Mouse (Mus musculus): ENCODE data around the gene Arg1. TPM values are rescaled to one million over a fixed set of nuclear protein-coding genes. Genes with fewer than 3 reads are reported as not detected.

The Arg1 gene
- under 1 TPM in 1 of 2 experiments, not detected in 1; 0.19 TPM for total RNA-seq (2021)
- long read RNA-seq, experiment 1, result 0 reads
- long read RNA-seq, experiment 2, result 0 reads

DNA sequence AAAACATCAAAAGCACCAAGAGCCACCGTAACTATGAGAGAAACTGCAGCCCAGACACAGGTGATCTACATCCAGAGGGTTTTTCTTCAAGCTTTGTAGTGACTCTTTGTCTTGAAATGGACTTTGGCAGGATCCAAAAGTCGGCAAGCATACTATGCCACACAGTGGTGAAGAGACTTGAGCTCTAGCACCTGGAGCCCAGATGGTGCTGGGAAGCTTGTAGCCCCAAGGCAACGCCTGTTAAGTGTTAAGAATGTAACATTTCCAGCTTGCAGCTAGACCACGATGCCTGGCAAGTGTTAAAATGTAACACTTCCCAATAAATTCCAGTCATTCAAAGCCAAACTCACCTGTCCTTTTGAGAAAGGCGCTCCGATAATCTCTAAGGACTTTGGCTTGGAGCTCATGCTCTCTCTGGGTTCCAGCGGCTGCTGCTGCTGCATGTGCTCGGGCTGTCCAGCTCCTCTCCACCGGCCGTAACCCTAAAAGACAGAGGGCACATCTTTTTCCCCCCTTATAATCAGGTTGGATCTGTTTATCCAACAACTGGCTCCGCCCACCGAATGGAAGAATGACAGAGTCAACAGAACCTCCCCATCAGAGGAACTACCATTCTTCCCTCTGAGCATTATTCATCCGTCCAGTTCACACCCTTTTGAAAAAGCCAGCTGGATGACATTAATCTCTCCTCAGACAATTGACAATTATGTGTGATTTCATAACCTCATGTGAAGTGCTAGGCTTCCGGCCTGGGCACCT is at the start of gene Arg1:
Arg1 (minus strand) TSS at position 523 of the 759 bp plus-strand sequence.
- peak in 1 of 2 experiments; percentile 12 for DNase-seq
- intact Hi-C loops (cut with DNase I), result no loop called here

DNA sequence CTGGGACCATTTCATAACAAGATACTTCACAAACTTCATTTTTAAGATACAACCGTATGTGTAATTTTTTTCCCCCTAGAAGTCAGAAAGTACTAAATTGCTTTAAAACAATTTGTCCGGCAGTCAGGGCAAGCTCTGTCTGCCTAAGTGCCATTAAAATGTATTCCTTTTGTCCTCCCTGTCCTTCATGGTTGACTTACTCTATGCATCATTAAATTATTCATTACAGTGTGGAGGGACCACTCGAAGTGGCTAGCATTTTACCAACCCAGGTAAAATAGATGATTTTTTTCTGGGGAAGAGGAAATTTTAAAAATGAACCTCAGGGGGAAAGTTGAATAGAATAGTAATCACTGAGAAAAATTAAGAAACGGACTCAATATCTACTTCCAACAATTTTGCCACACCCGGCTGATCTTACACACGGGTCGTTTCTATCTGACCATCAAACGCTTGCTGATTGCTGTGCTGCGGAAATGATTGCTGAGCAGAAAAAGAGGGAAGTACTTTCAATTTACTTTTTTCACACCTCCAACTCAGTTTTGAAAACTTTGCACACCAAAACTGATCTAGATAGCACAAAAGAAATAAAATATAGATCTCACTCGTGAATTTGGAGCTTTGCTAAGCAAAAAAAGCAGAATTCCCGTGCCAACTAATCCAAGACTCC is 46.7 kb upstream of the Arg1 start:
- no peak for DNase-seq
- intact Hi-C loops (cut with DNase I), result no loop called here

DNA sequence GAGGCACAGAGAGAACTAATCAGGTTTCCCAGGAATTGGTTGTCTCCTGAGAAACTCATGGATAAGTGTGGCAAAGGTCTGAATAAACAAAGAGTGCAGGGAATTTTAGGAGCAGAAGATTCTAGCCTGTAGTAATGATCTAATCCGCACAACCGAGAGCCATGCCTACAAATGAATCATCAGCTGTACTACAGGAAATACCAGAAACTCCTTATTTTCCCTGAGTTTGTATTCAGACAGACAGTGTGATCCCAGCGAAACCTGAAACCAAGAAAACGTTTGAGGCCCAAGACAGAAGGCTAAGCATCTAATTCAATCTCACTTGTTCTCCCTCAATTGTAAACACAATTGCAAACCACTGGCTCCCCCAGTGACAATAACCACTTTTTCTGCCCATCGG is 46.1 kb upstream of the Arg1 start:
- no peak for DNase-seq
- intact Hi-C loops (cut with DNase I), result no loop called here

DNA sequence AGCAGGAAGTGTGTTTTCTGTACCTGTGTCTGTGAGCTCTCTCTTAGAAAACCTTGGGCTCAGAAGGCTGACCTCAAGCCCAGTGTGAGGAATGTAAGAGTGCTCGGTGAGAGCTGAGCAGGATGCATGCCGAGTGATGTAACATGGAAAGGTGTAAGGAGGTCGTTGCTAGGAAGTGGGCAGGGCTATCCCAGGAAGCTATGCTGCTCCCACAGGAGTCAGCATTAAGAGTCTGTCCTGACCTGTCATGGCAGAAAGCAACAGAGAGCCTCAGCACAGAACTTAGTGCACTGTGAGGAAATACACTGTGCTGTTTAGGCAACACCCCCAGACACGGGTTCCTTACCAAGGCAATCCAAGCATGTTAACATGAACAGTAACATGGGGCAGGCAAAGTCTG is 45.6 kb upstream of the Arg1 start:
- intact Hi-C loops (cut with DNase I), result no loop called here
- DNase-seq, result no peak

DNA sequence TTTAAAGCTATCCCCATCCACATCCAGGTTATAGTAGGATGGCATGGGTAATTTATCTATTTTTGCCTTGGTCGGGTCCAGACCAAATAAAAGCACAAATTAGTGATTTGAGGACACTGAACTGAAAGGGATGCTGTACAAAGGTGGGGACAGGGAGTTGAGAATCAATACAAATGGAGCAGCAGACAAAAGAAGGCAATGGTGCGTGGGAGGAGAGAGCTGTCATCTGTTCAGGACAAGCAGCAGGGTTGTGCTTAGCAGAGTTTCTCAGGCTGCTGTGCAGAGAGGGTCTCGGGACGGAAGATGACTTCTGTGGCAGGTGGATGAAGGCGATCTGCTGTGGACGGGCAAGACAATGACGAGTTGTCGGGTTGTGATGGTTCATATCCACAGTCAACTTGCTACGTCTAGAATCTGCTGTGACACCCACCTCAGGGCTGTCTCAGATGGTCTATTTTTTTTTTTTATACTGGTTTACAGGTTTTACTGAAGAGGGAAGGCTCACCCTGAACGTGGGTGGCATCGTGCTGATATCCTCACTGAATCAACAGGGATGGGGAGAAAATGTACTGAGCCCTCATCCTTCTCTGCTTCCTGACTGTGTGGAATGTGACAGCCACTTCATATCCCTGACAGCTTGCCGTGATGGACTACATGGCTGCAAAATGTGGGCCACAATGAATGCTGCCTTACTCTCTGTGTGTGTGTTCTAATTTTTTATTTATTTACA is 38.7 kb upstream of the Arg1 start:
- no peak for DNase-seq
- intact Hi-C loops (cut with DNase I), result no loop called here

DNA sequence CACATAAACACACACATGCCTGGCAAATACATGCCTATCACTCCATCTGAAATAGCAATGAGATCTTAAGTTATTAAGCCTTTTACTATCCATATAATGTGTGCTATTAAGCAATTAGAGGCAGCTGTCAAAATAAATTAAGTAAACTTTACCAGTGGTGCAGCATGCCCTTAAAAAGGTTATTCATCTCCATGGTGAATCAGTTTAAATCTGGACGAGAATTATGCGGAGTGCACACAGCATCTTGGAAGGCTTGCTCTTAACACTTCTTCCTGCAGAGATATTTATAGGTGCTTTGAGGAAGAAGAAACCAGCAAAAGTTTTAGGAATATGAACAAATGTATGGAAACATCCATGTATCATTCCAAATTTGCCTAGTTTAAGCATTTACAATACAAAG is 34.6 kb upstream of the Arg1 start:
- no peak for DNase-seq
- intact Hi-C loops (cut with DNase I), result loop anchor here (5.0 kb wide), 1 partner anchor 525 kb away; no protein-coding TSS in a partner anchor

DNA sequence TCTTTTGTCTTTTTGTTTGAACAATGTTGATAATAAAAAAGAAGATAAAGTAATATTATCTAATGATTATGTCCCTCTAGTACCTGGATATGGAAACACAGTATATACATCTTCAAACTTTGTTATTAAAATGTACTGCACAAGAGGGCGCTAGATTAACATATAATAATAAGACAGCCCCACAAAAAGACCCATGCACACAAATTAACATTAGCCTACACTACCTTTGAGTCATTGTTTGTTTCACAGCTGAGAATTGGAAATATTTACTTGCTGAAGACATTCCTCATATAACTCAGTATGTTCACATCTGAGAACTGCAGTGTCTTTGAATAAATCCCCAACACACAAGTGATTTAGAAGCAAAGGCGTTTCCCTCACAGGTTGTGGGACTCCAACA is 33.8 kb upstream of the Arg1 start:
- intact Hi-C loops (cut with DNase I), result loop anchor here (5.0 kb wide), 1 partner anchor 526 kb away; no protein-coding TSS in a partner anchor
- DNase-seq, result no peak

DNA sequence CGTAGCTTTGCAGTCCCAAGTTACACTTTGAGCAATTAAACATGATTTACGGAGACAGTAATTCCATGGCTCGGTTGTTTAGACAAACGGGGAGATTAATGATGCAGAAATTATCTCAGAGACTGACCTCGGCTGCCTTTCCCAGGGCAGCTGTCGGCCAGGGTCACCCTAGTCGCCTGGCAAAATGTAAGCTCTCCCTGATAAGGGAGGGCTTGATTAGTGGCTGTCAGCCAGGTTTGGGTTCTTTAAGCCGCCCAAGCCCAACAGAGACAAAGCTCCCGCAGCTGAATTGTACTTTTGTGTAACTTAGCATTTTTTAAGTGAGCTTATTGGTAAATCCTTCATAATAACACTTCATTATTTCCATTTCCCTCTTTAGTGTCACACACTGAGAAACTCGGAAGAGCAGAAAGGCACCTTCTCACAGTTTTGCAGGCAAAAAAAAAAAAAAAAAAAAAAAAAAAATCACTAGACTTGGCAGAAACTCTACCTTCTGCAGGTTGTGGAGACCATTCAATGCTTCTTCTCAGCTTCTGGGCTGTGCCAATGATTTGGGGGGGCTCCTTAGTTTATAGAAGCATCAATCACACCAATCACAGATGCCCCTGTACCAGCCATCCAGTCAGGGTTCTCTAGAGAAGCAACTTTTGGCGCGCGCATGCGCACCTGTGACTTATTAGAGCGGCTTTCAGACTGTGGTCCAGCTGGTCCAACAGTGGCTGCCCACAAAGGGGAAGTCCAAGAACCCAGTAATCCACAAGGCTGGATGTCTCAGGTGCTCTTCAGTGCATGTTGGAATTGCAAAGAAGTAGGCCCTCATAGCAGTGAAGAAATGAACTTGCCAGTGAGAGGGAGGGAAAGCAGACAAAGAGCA is 32.0 kb upstream of the Arg1 start:
- peak; percentile 23 to 30 for DNase-seq
- intact Hi-C loops (cut with DNase I), result no loop called here

DNA sequence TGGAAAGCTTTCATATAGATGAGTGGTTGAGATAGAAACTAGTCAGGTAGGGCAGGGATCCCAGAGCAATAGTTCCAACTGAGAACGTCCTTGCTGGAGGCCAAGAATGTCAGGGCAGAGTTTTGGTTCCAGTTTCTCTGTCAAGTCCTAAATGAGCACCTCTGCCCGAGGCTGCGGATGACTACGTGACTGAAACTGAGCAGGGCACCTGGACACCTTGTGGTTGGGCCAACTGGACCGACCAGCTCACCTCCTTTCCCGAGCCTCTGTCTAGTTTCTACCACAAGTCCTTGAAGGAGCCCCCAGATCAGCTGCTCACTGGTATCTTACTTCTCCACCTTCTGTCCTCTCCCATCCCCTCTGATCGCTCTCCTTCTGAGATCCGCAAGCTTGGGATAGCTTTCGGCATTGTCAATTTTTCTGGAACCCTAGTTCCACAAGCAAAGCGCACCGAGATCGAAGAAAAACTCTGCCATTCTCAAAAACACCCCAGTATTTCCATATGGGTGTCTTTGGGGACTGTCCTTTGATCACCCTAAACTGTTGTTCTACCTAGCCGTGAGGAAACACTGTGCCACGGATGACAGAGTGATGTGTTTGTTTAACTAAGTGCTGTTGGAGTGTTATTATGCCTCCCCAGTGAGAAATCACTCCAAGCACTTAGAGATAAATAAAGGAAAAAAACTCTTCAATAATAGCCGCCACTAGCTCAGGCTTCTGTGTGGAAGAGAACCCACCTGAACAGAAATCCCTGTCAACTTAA is 31.2 kb upstream of the Arg1 start:
- DNase-seq, result no peak
- intact Hi-C loops (cut with DNase I), result no loop called here

DNA sequence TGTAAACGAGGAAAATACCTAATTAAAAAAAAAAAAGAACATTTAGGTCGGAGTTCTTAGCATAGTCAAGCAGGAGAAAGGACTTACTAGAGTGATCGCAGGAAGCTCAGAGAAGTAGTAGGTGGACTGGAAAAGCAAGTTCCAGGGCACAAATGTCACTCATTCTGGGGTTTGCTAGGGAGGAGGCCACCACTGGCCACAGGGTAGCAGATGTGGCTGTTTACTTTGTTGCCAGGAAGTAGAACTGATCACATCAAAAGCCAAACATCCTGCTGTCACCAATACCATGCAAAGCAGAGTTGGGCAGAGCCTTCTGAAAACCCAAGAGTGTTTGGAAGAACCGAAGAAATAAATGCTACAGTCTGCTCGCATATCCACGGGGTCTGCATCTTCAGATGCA is 26.6 kb upstream of the Arg1 start:
- no peak for DNase-seq

DNA sequence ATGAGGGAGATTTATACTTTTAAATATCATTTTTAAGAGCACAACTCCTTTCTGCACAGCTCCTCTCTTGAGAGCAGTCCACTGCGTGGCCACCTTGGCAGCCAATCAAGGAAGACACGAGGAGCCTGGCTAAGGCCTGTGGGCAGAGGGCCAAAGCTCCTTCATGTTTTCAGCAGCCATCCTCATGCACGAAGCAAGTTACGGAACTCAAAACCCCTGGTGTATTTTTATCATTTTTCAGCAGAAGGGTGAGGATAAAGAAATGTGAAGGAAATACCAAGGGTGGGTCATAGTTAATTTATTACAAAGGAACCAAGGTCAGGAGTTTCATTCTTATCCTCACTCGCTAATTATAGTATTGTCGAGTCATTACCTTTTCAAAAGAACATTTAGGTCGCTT is 25.3 kb upstream of the Arg1 start:
- intact Hi-C loops (cut with DNase I), result no loop called here
- DNase-seq, result peak; percentile 33 to 41

More for the DNA sequence above, 26.6 kb upstream of the Arg1 start:
- intact Hi-C loops (cut with DNase I), result no loop called here

DNA sequence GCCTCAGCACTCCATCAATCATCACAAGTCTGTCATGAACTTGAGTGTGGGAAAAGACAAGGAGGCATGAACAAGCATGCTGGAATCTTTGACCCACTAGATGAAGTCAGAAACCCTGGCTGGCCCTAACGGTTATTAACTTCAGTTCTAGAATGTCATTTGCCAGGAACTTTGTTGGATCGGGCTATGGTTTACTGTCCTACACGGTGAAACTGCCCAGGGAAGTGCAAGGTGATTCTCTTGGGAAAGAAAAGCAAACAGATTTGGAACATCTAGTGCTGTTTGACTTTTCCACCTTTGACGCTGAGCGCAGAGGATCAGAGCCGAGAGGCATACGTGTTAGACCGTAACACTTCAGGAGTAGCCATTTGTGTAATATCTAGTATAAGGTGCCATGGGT is 24.3 kb upstream of the Arg1 start:
- DNase-seq, result no peak
- intact Hi-C loops (cut with DNase I), result no loop called here

DNA sequence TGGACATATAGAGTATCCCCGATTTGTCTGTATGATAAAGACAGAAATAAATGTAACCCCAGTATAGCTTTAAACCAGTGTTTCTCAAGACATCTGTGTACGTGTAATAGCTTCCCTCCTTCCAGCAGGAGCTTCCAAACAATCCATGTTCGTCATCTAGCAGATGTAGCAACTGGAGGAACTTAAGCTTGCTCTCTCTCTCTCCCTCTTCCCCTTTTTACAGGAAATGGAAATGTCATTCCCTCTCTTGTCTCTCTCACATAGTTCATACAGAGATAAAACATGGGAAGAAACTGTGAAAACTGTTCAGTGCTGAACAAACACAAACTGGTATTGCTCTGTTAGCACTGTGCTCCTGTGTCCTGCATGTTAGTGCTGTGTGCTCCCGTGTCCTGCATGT is 22.9 kb upstream of the Arg1 start:
- intact Hi-C loops (cut with DNase I), result no loop called here
- DNase-seq, result no peak

DNA sequence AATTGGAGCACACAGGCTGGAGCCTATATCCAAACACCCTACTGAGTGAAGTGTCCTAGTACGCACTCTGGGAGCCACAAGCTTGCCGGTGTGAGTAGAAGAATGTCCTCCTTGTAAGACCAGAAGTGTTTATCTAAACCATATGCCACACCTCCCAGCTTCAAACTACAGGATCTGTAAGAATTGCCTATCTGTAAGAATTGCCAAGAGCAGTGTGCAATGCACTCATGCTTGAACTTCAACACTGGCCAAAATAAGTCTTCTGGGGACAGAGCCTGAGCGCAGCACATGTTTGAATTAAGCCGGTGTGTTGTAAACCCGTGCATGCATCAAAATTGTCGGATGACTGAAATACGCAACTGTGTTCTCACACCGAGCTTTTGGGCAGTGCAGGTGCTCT is 21.0 kb upstream of the Arg1 start:
- DNase-seq, result no peak
- intact Hi-C loops (cut with DNase I), result no loop called here

DNA sequence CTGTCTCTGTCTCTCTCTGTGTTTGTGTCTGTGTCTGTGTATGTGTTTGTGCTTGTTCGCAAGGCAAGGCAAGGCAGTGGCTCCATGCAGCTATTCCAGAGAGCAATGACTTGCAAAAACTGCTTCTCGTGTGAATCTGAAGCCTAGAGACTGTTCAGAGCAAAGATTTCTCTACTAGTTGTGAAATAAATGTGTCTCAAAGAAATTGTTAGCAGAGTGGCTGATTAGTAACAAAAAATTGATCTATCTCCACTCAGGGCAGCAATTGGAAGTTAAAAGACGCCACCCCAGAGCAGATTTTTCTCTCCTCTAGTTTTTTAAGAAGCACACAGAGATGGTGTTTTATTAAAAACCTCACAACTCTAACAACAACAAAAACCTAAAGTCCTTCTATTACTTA is 20.6 kb upstream of the Arg1 start:
- intact Hi-C loops (cut with DNase I), result no loop called here
- no peak for DNase-seq

DNA sequence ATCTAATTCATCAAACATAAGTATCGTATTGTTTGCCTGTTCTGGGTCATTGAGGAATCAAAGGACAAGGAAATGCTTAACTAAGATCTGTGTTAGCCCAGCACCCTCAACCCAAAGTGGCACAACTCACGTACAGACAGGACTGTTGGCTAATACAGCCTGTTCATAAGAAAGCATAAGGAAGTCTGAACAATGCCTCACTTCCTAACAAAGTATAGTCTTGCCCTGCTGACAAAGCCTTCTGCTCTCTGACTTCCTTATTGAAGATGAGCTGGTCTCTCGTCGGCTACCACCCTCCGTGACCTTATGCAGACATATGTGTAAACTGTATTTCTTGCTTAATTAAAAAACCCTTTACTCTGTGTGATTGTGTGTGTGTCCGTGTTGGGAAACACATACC is 2.9 kb upstream of the Arg1 start:
- DNase-seq, result no peak
- intact Hi-C loops (cut with DNase I), result no loop called here

DNA sequence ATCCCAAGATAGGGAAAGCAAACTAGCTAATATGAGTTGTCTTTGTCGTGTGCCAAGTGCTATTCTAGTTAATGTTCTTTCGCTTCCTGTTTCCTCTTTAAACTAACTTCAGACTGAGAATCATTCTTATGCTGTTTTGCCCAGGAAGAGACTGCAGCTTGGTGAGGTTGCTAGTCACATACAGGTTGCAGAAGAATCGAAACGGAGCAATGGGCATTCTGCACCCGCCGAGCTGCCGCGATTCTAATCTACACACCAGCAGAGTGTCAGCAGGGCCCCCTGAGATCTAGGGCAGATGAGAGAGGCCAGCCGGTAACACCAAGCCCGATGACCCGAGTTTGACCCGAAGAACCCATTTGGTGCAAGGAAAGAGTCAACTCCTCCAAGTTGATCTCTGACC is 788 bp upstream of the Arg1 start:
- DNase-seq, result no peak
- intact Hi-C loops (cut with DNase I), result no loop called here

DNA sequence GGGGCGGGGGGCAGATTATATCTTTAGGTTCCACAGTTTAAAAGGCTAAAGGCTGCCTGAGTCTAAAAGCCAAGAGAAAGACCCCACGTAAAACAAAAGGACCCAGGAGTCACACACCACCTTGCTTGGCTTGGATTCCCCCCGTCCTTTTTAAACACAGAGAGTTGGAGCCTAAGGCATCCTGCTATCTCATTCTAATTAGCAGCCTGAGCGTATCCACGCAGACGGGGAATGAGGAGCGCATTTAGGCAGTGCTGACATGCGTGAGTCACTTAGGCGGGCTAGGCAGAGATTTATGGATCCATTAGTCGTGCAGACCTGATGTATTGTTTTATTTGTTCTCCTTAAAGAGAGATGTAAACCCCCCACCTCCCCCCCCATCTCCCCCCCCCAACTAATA is 904 bp downstream of the Arg1 start:
- DNase-seq, result no peak
- intact Hi-C loops (cut with DNase I), result no loop called here

DNA sequence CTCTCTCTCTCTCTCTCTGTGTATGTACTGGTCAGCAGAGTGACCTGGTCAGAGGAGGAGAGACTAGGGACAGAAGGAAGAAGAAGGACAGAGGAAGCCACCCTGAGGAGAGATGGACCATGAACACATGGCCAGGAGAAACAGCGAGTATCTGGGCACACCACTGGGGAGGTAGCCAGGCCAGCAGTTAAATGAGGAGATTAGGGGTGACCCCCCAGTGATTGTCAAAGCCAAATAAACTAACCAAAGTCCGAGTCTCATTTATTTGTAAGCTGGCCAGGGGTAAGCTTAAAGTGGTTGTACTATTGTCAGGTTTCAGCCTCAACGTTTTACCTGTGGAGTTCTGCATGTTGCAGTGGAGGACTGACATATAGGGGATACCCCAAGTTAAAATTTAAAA is 3.0 kb downstream of the Arg1 start:
- intact Hi-C loops (cut with DNase I), result no loop called here
- DNase-seq, result no peak

DNA sequence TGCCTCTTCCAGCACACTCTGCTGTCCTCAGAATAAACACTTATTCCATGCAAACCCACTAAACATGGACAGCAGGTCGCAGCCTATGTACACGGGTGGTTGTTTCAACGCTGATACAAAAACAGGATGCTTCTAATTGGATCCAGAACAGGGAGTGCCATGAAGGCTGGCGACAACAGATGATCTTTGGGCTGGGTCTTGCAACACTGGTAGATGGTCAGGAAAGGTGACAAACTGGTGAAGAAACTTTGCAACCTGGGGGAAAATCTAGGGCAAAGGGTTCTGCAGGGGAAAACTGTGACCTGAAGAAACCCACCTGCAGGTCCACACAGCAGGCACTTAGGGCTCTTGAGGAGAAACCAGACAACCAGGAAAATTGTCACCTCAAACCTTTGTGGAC is 4.3 kb downstream of the Arg1 start:
- no peak for DNase-seq
- intact Hi-C loops (cut with DNase I), result no loop called here
